Mouse (Mus musculus) right cerebral cortex, postnatal 25 days (tissue): Measurements from ENCODE around the gene Krt26.

Source experiments
- DNase-seq: peaks from one replicate; pipeline ENCODE4 v3.0.0; 2022

The Krt26 gene

DNA sequence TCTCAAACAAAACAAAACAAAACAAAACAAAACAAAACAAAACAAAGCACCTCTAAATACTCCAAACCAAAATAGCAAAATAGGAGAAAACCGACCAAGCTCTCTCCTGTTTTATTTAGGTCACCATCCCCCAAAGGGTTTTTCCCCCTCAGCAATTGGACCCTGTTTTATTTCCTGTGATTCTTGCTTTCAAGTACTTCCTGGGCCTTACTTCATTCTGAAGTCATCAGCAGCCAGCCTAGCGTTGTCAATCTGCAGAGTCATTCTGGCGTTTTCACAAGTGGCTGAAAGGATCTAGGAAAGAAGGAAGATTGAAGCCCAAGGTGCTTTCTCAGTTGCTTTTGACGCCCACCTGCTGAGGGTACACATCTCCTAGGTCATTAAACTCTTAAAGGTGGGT lies 54.4 kb downstream of the Krt26 start:
- no peak for DNase-seq

DNA sequence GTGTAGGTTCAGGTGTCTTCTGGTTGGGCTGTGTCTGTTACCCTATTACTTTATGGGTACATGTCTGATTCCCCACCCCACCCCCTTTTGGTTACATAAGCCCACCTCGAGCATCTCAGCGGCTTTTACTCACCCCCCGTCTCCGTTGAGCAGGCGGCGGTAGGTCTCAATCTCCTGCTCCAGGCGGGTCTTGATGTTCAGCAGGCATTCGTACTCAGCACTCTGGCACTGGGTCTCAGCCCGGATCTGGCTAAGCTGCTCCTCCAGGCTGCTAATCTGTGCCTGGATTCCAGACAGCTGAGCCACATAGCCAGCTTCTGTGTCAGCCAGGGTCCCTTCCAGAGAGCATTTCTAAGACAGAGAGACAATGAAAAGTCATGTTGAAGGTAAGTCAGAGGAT lies 56.6 kb downstream of the Krt26 start:
- no peak for DNase-seq

DNA sequence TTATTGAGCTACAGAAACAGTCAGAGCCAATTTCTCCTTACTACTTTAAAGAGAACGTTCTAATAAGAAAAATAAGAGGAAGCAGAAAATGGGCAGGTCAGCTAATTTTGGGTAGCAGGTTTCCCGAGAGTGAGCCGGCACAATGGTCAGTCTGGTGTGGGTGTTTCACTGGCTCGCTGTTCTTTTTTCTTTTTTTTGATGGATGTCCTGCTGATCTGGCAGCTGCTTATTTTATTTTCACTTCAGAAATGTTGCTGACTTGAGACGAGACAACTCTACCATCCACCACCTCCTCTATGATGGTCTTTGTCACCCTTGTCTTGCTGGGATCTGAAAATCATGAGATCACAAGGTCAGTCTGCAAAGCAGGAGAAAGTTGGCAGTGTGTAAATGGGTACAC lies 57.8 kb downstream of the Krt26 start:
- DNase-seq, result no peak
